Mouse (Mus musculus) right cerebral cortex, postnatal 25 days (tissue): ENCODE measurements around the gene Dusp12.

Experiments
- DNase-seq: peaks from one replicate; pipeline ENCODE4 v3.0.0; 2022

The Dusp12 gene

GRCm38 (mm10) chr1:170896651-170897281, 11.4 kb upstream of the Dusp12 start:
- no peak for DNase-seq

GRCm38 (mm10) chr1:170894603-170895602, 9.6 kb upstream of the Dusp12 start:
- no peak for DNase-seq

GRCm38 (mm10) chr1:170892279-170892678, 6.9 kb upstream of the Dusp12 start:
- no peak for DNase-seq

- DNase-seq = no peak
Observed at GRCm38 (mm10) chr1:170891646-170892045, 6.3 kb upstream of the Dusp12 start.

GRCm38 (mm10) chr1:170889310-170889709, 4.0 kb upstream of the Dusp12 start:
- DNase-seq = no peak

GRCm38 (mm10) chr1:170886044-170886458, 711 bp upstream of the Dusp12 start:
- DNase-seq = no peak

- DNase-seq = no peak
Observed at GRCm38 (mm10) chr1:170884390-170884789, 950 bp downstream of the Dusp12 start.

GRCm38 (mm10) chr1:170882915-170883485, 2.3 kb downstream of the Dusp12 start:
- DNase-seq = no peak

GRCm38 (mm10) chr1:170876906-170877305, 8.4 kb downstream of the Dusp12 start:
- no peak for DNase-seq

- DNase-seq = no peak
Observed at GRCm38 (mm10) chr1:170875676-170876075, 9.7 kb downstream of the Dusp12 start.

GRCm38 (mm10) chr1:170871961-170872360, 13.4 kb downstream of the Dusp12 start:
- no peak for DNase-seq

GRCm38 (mm10) chr1:170871402-170871801, 13.9 kb downstream of the Dusp12 start:
- no peak for DNase-seq

GRCm38 (mm10) chr1:170868905-170869283, 16.4 kb downstream of the Dusp12 start:
- DNase-seq = no peak

- peak; percentile 78 for DNase-seq
Observed at GRCm38 (mm10) chr1:170868107-170868904, 17.0 kb downstream of the Dusp12 start.

- peak; percentile 95 for DNase-seq
Observed at GRCm38 (mm10) chr1:170867691-170868105, 17.6 kb downstream of the Dusp12 start, which contains the start of gene Atf6. Gene Atf6, minus strand, starts transcription at chr1:170867771.

GRCm38 (mm10) chr1:170866992-170867690, 18.2 kb downstream of the Dusp12 start:
- DNase-seq = no peak

GRCm38 (mm10) chr1:170865406-170865805, 19.9 kb downstream of the Dusp12 start:
- DNase-seq = no peak

GRCm38 (mm10) chr1:170864754-170865153, 20.6 kb downstream of the Dusp12 start:
- DNase-seq = no peak

- no peak for DNase-seq
Observed at GRCm38 (mm10) chr1:170864234-170864633, 21.1 kb downstream of the Dusp12 start.

- no peak for DNase-seq
Observed at GRCm38 (mm10) chr1:170863033-170863432, 22.3 kb downstream of the Dusp12 start.

GRCm38 (mm10) chr1:170862435-170862717, 23.0 kb downstream of the Dusp12 start:
- no peak for DNase-seq
